Mouse (Mus musculus) embryo, embryonic 9.5 days (tissue): ENCODE measurements around the gene Tdrd3.

Source experiments
- DNase-seq: peaks from one replicate; pipeline ENCODE4 v3.0.0-alpha.2; 2017; ENCODE audit errors: extremely low spot score

Tdrd3 gene

DNA sequence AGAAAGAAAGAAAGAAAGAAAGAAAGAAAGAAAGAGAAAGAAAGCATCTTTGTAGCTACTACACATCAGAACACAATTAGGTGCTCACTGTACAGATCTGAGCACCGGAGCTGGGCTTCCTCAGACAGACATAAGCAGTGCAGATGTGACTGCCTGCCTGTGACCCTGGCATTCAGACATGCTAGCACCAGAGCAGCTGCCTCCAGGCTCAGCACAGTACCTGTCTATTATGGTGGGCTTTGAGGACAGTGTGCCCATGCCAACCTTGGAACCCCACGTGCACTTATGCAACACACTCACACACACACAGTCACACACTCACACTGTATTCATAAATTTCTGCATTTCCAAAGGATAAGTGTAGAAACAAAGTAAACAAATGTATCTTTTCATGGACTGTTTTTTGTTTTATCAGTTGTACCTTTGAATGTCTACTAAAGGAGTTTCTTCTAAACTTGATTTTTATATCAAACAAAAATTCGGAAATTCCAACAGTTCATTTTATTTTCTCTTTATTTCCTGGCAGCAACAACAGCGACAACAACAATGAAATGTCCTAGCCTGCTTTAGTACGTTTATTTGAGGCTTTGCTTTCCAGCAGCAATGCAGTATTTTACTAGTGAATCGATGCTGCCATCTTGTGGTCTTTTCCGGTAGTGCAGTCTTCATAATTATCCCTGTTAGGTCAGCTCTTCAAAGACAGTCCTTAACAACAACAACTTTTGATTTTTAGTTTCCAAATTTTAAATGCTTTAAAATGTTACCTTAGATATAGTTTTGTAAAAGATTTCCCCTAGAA is 35.4 kb downstream of the Tdrd3 start:
- DNase-seq, result peak; percentile 76

DNA sequence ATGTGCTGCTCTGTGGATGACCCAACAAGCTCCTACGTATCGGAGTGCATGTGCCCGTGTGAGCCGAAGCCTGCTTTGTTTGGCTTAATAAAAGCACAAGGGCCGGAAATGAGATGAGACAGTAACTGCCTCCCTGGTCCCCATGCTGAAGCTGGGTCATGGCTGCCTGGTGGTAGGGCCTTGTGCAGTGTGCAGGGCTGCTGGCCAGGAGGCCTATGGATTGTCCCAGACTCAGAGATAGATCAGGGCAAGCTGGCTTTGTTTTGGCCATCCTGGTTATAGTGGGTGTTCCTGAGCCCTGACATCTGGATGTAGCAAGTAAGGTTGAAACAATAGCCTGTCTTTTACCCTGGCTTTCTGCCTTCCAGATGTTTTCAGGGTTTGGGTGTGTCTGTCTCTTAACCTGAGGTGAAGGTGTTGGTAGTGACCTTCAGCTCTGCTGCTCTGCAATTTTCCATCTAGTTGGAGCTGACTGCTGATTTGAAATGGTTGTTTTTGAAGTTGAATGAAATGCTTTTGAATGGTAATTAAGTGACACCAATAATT is 39.3 kb downstream of the Tdrd3 start:
- DNase-seq, result no peak

DNA sequence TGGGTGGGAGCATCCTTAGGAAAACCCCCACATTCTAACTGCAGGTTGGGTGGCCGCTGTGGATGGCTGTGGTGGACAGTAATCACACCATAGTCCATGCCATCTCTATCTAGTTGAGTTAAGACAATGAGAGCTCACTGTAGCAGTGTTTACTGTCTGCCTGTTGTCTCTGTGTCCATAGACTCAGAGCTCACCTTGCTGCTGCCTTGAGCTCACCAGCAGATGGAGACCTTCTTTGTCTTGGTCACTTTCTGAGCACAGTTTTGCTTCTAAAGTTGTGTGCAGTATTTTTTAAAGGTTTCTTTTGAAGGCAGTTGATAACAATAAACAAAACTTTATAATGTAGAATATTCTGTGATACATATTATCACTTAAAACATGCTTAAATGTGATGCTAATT is 43.3 kb downstream of the Tdrd3 start:
- DNase-seq, result no peak

- no peak for DNase-seq
Observed at GRCm38 (mm10) chr14:87461543-87461942, 45.1 kb downstream of the Tdrd3 start.

GRCm38 (mm10) chr14:87463963-87464654 is 47.7 kb downstream of the Tdrd3 start:
- DNase-seq, result peak; percentile 67

GRCm38 (mm10) chr14:87464655-87465054 is 48.2 kb downstream of the Tdrd3 start:
- DNase-seq, result no peak

DNA sequence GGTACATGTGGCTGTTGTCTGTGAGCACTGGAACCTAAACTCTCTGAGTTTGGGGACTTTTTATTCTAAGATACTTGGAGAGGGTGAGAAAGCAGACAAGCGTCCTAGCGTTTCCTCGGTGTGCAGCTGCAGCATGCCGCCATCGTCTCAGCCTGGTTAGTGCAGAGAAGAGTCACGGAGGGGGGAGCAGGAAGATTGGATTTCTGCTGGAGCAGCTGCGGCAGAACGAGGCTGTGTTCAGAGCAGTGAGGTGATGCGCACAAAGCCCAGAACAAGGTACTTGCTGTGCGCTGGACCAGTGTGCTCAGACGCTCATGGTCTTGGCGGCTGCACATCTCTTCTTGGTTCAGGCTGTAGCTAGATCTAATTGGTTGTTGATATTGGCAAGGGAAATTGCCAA is 51.1 kb downstream of the Tdrd3 start:
- DNase-seq, result no peak

DNA sequence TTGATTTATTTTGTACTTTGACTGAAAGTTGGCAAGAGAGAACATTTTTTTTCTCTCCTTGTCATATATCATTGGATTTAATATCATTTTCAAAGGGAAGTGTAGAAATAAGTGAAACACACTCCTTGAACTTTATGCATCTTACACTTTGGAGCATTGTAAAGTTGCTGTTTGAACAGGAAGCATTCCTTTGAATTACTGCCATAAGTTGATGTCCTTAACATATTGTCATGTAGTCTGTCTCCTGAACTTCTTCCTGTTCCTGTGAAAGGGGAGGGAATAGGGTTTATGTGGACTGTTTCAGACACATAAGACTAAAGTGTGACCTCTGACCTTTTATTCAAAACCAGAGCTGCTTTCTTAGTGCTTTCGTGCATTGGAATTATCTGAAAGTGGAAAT is 55.1 kb downstream of the Tdrd3 start:
- DNase-seq, result no peak

GRCm38 (mm10) chr14:87472782-87473181 is 56.3 kb downstream of the Tdrd3 start:
- no peak for DNase-seq

GRCm38 (mm10) chr14:87475721-87476359 is 59.4 kb downstream of the Tdrd3 start:
- no peak for DNase-seq

- DNase-seq, result no peak
Observed at GRCm38 (mm10) chr14:87478339-87478951, 62.0 kb downstream of the Tdrd3 start.

GRCm38 (mm10) chr14:87485888-87486287 is 69.4 kb downstream of the Tdrd3 start:
- DNase-seq, result no peak

DNA sequence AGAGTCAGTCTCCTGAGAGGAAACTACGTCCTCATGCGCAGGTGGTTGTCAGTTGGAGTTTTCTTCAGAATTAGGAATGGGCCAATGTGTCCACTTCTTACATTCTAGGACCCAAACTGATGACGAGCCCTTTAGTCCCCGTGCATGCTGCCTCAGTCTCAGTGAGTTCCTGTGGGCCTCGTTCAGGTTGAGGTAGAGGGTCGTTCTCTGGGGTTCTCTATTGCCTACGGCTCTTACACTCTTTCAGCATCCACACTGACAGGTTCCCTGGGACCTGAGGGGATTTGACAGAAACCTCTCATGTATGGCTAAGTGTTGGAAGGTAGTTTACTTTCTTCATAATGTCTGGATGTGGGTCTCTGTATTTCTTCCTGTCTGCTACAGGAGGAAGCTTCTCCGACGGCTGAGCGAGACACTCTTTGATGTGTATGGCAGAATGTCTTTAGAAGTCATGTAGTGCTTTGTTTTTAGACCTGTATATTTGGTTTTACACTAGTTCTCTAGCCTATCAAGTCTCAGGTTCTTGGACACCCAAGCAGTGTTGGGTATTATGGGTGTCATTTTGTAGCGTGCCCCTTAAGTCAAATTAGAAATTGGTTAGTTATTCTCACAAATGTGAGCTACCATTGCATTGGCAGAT is 81.6 kb downstream of the Tdrd3 start:
- DNase-seq, result no peak

DNA sequence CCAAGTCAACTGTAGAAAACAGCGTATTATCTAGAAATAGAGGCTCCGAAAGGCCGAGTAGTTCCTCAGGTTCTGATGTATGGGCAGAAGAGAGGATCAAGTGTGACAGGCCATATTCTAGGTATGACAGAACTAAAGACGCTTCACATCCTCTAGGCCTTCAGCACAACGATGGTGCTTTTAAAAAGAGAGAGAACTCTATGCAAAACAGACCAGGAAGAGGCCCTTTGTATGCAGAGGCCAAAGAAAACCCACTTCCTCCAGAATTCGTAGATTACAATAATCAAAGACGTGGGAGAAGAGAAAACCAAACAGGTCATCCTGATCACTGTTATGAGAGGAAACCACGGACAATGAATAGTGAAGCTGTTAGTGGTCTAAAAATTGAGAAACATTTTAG is 89.5 kb downstream of the Tdrd3 start:
- no peak for DNase-seq

- DNase-seq, result no peak
Observed at GRCm38 (mm10) chr14:87515281-87515680, 98.8 kb downstream of the Tdrd3 start.

DNA sequence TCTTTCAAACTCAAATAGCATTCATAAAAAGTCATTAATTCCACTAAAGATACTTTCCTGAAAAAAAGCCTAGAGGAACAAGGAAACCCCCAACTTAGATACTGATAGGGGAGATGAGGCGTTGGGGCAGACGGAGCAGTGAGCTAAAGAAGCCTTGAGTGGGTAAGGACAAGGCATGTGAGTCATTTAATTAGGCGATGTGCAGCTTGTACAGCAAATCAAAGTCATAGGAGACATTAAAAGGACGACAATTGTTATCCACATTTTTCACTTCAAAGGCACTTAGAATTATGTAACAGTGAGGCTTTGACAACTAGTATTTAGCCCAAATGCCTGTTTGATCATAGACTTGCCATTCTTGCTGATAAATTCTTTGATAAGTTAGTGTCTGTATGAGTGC is 100.9 kb downstream of the Tdrd3 start:
- DNase-seq, result no peak

- no peak for DNase-seq
Observed at GRCm38 (mm10) chr14:87531847-87532246, 115.4 kb downstream of the Tdrd3 start.

GRCm38 (mm10) chr14:87537127-87537819 is 120.8 kb downstream of the Tdrd3 start:
- DNase-seq, result no peak

DNA sequence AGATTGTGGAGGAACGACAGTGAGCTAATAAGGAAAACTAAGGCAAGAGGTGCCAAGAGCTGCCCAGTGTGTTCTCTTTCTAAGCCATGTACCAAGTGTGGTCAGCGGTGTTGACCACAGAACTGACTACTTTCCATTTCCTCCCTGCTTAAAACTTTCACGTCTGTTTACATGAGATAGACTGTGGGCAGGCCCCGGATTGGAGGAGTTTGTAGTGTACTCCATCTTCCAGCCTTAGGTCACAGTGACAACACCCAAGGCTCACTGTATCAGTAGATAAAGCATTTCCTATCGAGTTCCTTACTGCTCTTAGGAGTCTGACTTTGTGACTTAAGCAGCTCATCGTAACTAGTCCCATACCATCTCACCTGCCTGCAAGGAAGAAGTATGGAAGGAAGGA is 133.5 kb downstream of the Tdrd3 start:
- no peak for DNase-seq

DNA sequence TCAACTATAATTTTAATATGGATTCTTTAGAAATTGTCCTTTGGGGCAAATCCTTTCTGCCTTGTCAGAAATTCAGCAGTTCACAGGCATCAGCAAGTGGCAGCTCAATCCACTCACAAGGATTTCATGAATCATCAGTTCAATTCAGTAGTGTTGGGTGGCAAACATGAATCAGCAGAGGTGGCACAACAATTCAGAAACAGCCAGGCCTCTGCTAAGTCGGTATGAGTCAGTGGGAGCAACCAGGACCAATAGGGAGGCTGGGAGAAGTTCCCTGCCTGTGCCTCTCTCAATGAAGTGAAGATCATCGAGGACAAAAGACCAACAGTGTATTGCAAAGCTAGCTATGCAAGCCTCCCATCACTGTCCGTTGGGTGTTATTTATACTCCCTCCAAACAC is 135.8 kb downstream of the Tdrd3 start:
- no peak for DNase-seq

DNA sequence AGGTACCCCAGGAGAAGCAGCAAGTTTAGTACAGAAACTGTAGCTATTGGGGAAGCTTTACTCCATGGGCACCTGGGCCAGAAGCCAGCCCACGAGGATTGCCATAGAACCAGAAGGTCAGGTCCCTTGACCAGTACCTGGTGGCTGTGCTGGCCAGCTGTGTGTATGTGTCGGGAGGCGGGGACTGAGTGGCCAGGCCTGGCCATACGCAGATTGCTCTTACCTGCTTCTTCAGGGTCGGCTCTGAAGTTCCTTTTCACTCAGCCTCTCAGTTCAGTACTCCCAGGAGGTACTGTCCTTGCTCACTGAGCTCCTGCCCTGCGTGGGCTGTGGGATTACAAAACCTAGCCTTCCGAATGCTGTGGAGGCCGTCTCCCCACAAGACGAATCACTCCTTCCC is 147.4 kb downstream of the Tdrd3 start:
- no peak for DNase-seq
